8 mouse cellular contexts compared by ENCODE assay signal in genomic region chr2:173089437-173089836, GRCm38 (mm10). TPM values are rescaled to one million over a fixed set of nuclear protein-coding genes. Genes with fewer than 3 reads are reported as not detected.
DNase-seq lines count a peak whose midpoint lies in the region; ATAC-seq lines count a peak whose summit lies in the region.

No protein-coding gene starts in this region.

- ATAC-seq in intestine, embryonic 14.5 days (replicated peaks; ENCODE audit: low FRiP score, low TSS enrichment, low read depth): peak; percentile 63
- peak; percentile 49; the same call in 1 of the 2 replicates for ATAC-seq in midbrain, embryonic 12.5 days (ENCODE audit: low FRiP score, low read depth)

- 13% methylated on average over 6 of the region's 6 CpGs for WGBS in intestine, embryonic 14.5 days
- WGBS in midbrain, embryonic 12.5 days: 18% methylated on average over 6 of the region's 6 CpGs

- H3K27ac ChIP-seq in intestine, embryonic 14.5 days (ENCODE audit: low read depth): no peak overlapping the region
- H3K27ac ChIP-seq in midbrain, embryonic 12.5 days (replicated peaks): no peak overlapping the region

- H3K4me3 ChIP-seq in intestine, embryonic 14.5 days (ENCODE audit: low read depth, low read length): no peak overlapping the region
- no peak overlapping the region for H3K4me3 ChIP-seq in midbrain, embryonic 12.5 days

- intact Hi-C loops in gastrocnemius, postnatal 14 days (cut with DNase I; ENCODE audit: low total_unique reads): no loop called here
- intact Hi-C loops in left cerebral cortex, postnatal 25 days (cut with DNase I): loop anchor here (1.0 to 10.0 kb wide), 4 partner anchors 65 to 612 kb away; partner anchors contain the start of gene Rbm38

- no peak overlapping the region for H3K9ac ChIP-seq in intestine, embryonic 14.5 days (ENCODE audit: low read length)
- H3K9ac ChIP-seq in midbrain, embryonic 12.5 days (replicated peaks): no peak overlapping the region

- no peaks in the 10 kb centered on the region for H3K9me3 ChIP-seq in intestine, embryonic 14.5 days (ENCODE audit: control insufficient read depth, low read length)
- H3K9me3 ChIP-seq in midbrain, embryonic 12.5 days: no peaks in the 10 kb centered on the region

- H3K4me1 ChIP-seq in intestine, embryonic 14.5 days (replicated peaks; ENCODE audit: control insufficient read depth, insufficient read depth, low read length): no peaks in the 10 kb centered on the region
- H3K4me1 ChIP-seq in midbrain, embryonic 12.5 days: no peaks in the 10 kb centered on the region

- DNase-seq in urinary bladder, adult 18-20 months (ENCODE audit: low spot score in 2 of 2): peak; percentile 57 to 75
- DNase-seq in urinary bladder, postnatal 10 days (ENCODE audit: low spot score): no peak
- DNase-seq in embryo, embryonic 10 days (ENCODE audit: low spot score): peak; percentile 94
- DNase-seq in gastrocnemius, postnatal 14 days: peak; percentile 71
- DNase-seq in intestine, embryonic 14.5 days (ENCODE audit: low spot score): peak; percentile 96
- peak; percentile 82 to 91 for DNase-seq in left cerebral cortex, postnatal 25 days (ENCODE audit: low spot score in 2 of 2)
- DNase-seq in spleen, adult 12 weeks (ENCODE audit: low spot score): peak; percentile 78

- H3K4me2 ChIP-seq in intestine, embryonic 14.5 days (ENCODE audit: low read length): no peak overlapping the region
- H3K4me2 ChIP-seq in midbrain, embryonic 12.5 days (replicated peaks): no peak overlapping the region

- no peaks in the 10 kb centered on the region for H3K36me3 ChIP-seq in intestine, embryonic 14.5 days (ENCODE audit: control insufficient read depth, insufficient read depth, low read length)
- no peaks in the 10 kb centered on the region for H3K36me3 ChIP-seq in midbrain, embryonic 12.5 days

- no peaks in the 10 kb centered on the region for H3K27me3 ChIP-seq in intestine, embryonic 14.5 days (replicated peaks; ENCODE audit: control insufficient read depth, insufficient read depth, low read length)
- no peaks in the 10 kb centered on the region for H3K27me3 ChIP-seq in midbrain, embryonic 12.5 days

RNA-seq across cellular contexts. Expression of gene Ctcfl, which starts 29.9 kb away (rescaled TPM):
- total RNA-seq in gastrocnemius, postnatal 14 days (2021): not detected
- 0.12 and 0.16 TPM in 2 replicates for polyA plus RNA-seq in intestine, embryonic 14.5 days (2014; fragmentation: Nextera tagmentation; extraction: Ambion mirVana)
- under 1 TPM in 1 of 2 experiments, not detected in 1; 0.14 TPM for total RNA-seq in left cerebral cortex, postnatal 25 days (2021)
- polyA plus RNA-seq in midbrain, embryonic 12.5 days (2016; fragmentation: Nextera tagmentation; extraction: Ambion mirVana): 0.07 TPM in 1 of 2 replicates, not detected in the other
